ENCODE assay signal across 9 mouse cellular contexts in genomic region chr19:5297903-5298800, GRCm38 (mm10). TPM values are rescaled to one million over a fixed set of nuclear protein-coding genes. Genes with fewer than 3 reads are reported as not detected.
DNase-seq lines count a peak whose midpoint lies in the region; ATAC-seq and TF ChIP-seq lines count a peak whose summit lies in the region.
"Had no signal": no experiment of that assay in that cellular context is flagged by ENCODE, and none has a peak within 500 bp of the region (broad histone marks: within the 10 kb centered on the region; RNA-seq: fewer than 3 reads in every experiment).

Gene Gal3st3, plus strand, starts transcription at chr19:5298331.

- peak within 1 kb of the TSS; percentile 66 for H3K4me3 ChIP-seq in hindbrain, embryonic 10.5 days
- peak within 1 kb of the TSS; percentile 45 for H3K4me3 ChIP-seq in limb, embryonic 14.5 days (replicated peaks; ENCODE audit: low read length)

- DNase-seq in layer of hippocampus, adult 18-20 months (ENCODE audit: low spot score in 2 of 2) = peak; percentile 61 to 67
- DNase-seq in layer of hippocampus, adult 9-10 months (ENCODE audit: low spot score) = no peak
- DNase-seq in embryo, embryonic 11 days = peak; percentile 81
- DNase-seq in hindbrain, embryonic 10.5 days (ENCODE audit: low spot score) = peak; percentile 69
- peak; percentile 29 for DNase-seq in limb, embryonic 14.5 days (ENCODE audit: low spot score)
- DNase-seq in right cerebral cortex, postnatal 10 days (ENCODE audit: low spot score in 2 of 2) = peak; percentile 71 to 75
- no peak for DNase-seq in gastrocnemius, adult 18-20 months (ENCODE audit: low spot score)
- DNase-seq in adrenal gland, postnatal 25 days = no peak

- H3K9me3 ChIP-seq in hindbrain, embryonic 10.5 days = no peaks in the 10 kb centered on the region
- no peaks in the 10 kb centered on the region for H3K9me3 ChIP-seq in limb, embryonic 14.5 days (ENCODE audit: control insufficient read depth, low read length)

- ATAC-seq in limb, embryonic 14.5 days (ENCODE audit: low FRiP score, low read depth) = 0 out of 2 replicates have a peak, but pooled peaks have one; percentile 27

- TF ChIP-seq POLR2A in limb, embryonic 14.5 days (IDR thresholded peaks at IDR 0.05; ENCODE audit: borderline replicate concordance, extremely low read depth, insufficient read depth, insufficient read length) = no peak

- H3K4me1 ChIP-seq in hindbrain, embryonic 10.5 days (replicated peaks) = peaks cover 49% of the 10 kb centered on the region
- peaks cover 19% of the 10 kb centered on the region for H3K4me1 ChIP-seq in limb, embryonic 14.5 days (ENCODE audit: control insufficient read depth, insufficient read depth, low read length)

- H3K27me3 ChIP-seq in hindbrain, embryonic 10.5 days (ENCODE audit: insufficient read depth, poor library complexity, severe bottlenecking) = no peaks in the 10 kb centered on the region
- H3K27me3 ChIP-seq in limb, embryonic 14.5 days (ENCODE audit: control insufficient read depth, insufficient read depth, low read length) = no peaks in the 10 kb centered on the region

- H3K36me3 ChIP-seq in hindbrain, embryonic 10.5 days = peaks cover 10% of the 10 kb centered on the region
- H3K36me3 ChIP-seq in limb, embryonic 14.5 days (ENCODE audit: control insufficient read depth, insufficient read depth, low read length) = peaks cover under 1% of the 10 kb centered on the region

- 5% methylated on average over 32 of the region's 32 CpGs for WGBS in hindbrain, embryonic 10.5 days
- 6% methylated on average over 32 of the region's 32 CpGs for WGBS in limb, embryonic 14.5 days

- H3K9ac ChIP-seq in limb, embryonic 14.5 days (ENCODE audit: low read depth, low read length, severe bottlenecking) = peak within 1 kb of the TSS; percentile 68

- H3K27ac ChIP-seq in hindbrain, embryonic 10.5 days = peak within 1 kb of the TSS; percentile 89
- H3K27ac ChIP-seq in limb, embryonic 14.5 days (replicated peaks; ENCODE audit: low read depth, low read length) = no peak within 1 kb of the TSS

- H3K4me2 ChIP-seq in limb, embryonic 14.5 days (replicated peaks; ENCODE audit: low read depth, low read length, severe bottlenecking) = peak within 1 kb of the TSS; percentile 84

RNA-seq across cellular contexts. Expression of gene Gal3st3, which starts in this region (rescaled TPM):
- total RNA-seq in layer of hippocampus, adult 18-20 months (2021) = 100 to 1,000 TPM; 102 to 107 TPM
- polyA plus RNA-seq in hindbrain, embryonic 10.5 days (2016; fragmentation: Nextera tagmentation; extraction: Ambion mirVana) = 11.7 and 19.1 TPM in 2 replicates
- polyA plus RNA-seq in limb, embryonic 14.5 days (2012; rRNA removed) = 7.1 and 10.8 TPM in 2 replicates
- polyA plus RNA-seq in limb, embryonic 14.5 days (2014; fragmentation: Nextera tagmentation; extraction: Ambion mirVana) = 5.0 and 7.4 TPM in 2 replicates
- not detected for total RNA-seq in gastrocnemius, adult 18-20 months (2021)
- total RNA-seq in adrenal gland, postnatal 25 days (2021) = not detected in 2 replicates
- total RNA-seq: MEL had no signal

Comparison
In these comparisons a context has a peak if more than half of its experiments do, and no peak if none do; other contexts are left out.
1. RNA of gene Gal3st3 (total RNA-seq): 102 to 107 TPM in layer of hippocampus, adult 18-20 months; not detected in adrenal gland, postnatal 25 days and not detected in gastrocnemius, adult 18-20 months; every median in the first group is over 100 times any median in the second.
2. DNase-seq: peak in layer of hippocampus, adult 18-20 months (2 of 2), embryo, embryonic 11 days (single experiment), hindbrain, embryonic 10.5 days (single experiment), limb, embryonic 14.5 days (single experiment) and right cerebral cortex, postnatal 10 days (2 of 2); none in layer of hippocampus, adult 9-10 months (single experiment), gastrocnemius, adult 18-20 months (single experiment) and adrenal gland, postnatal 25 days (single experiment).